9 mouse cellular contexts compared by ENCODE assay signal in genomic region chr11:99229641-99230260, GRCm38 (mm10). TPM values are rescaled to one million over a fixed set of nuclear protein-coding genes. Genes with fewer than 3 reads are reported as not detected.
A peak's percentile ranks its signal among the peaks of the same experiment; 100 is the strongest.
DNase-seq lines count a peak whose midpoint lies in the region; ATAC-seq and TF ChIP-seq lines count a peak whose summit lies in the region.
"Had no signal": no experiment of that assay in that cellular context is flagged by ENCODE, and none has a peak within 500 bp of the region (broad histone marks: within the 10 kb centered on the region; RNA-seq: fewer than 3 reads in every experiment).

No protein-coding gene starts in this region.

- H3K4me1 ChIP-seq in lung, embryonic 16.5 days (replicated peaks; ENCODE audit: control insufficient read depth, insufficient read depth, low read length) = peaks cover 13% of the 10 kb centered on the region
- H3K4me1 ChIP-seq in hindbrain, embryonic 14.5 days (replicated peaks; ENCODE audit: control insufficient read depth, insufficient read depth, low read length) = peaks cover 29% of the 10 kb centered on the region
- peaks cover 30% of the 10 kb centered on the region for H3K4me1 ChIP-seq in midbrain, embryonic 14.5 days (ENCODE audit: control insufficient read depth, insufficient read depth, low read length)

- peak overlapping the region; percentile 100 for H3K27ac ChIP-seq in lung, embryonic 16.5 days (ENCODE audit: low read length)
- H3K27ac ChIP-seq in hindbrain, embryonic 14.5 days = peak overlapping the region; percentile 98
- H3K27ac ChIP-seq in midbrain, embryonic 14.5 days (replicated peaks; ENCODE audit: low read depth, low read length) = peak overlapping the region; percentile 99

- WGBS in lung, embryonic 16.5 days = under 1% methylated on average over 31 of the region's 31 CpGs
- under 1% methylated on average over 31 of the region's 31 CpGs for WGBS in hindbrain, embryonic 14.5 days
- under 1% methylated on average over 31 of the region's 31 CpGs for WGBS in midbrain, embryonic 14.5 days

- H3K27me3 ChIP-seq in lung, embryonic 16.5 days (ENCODE audit: control insufficient read depth, insufficient read depth, low read depth, low read length) = no peaks in the 10 kb centered on the region
- no peaks in the 10 kb centered on the region for H3K27me3 ChIP-seq in hindbrain, embryonic 14.5 days (ENCODE audit: control insufficient read depth, insufficient read depth, low read length)
- no peaks in the 10 kb centered on the region for H3K27me3 ChIP-seq in midbrain, embryonic 14.5 days (ENCODE audit: control insufficient read depth, insufficient read depth, low read length)

- no peak for DNase-seq in lung, adult 18-20 months
- DNase-seq in brain, embryonic 14.5 days (ENCODE audit: low read depth) = peak; percentile 52
- DNase-seq in hindbrain, embryonic 14.5 days (ENCODE audit: low spot score) = no peak
- peak; percentile 63 for DNase-seq in midbrain, embryonic 14.5 days
- no peak for DNase-seq in gastrocnemius, adult 8-10 months (ENCODE audit: low spot score in 2 of 2)
- no peak for DNase-seq in kidney, postnatal 10 days

- H3K9ac ChIP-seq in lung, embryonic 16.5 days (ENCODE audit: low read length) = peak overlapping the region; percentile 100
- H3K9ac ChIP-seq in hindbrain, embryonic 14.5 days = peak overlapping the region; percentile 97
- H3K9ac ChIP-seq in midbrain, embryonic 14.5 days (replicated peaks; ENCODE audit: low read length) = peak overlapping the region; percentile 99

- no peak for TF ChIP-seq POLR2A in brain, embryonic 14.5 days (IDR thresholded peaks at IDR 0.05; ENCODE audit: borderline replicate concordance, extremely low read depth, insufficient read depth, insufficient read length, poor library complexity, severe bottlenecking)

- H3K36me3 ChIP-seq in lung, embryonic 16.5 days (ENCODE audit: control insufficient read depth, insufficient read depth, low read length) = peaks cover 21% of the 10 kb centered on the region
- H3K36me3 ChIP-seq in hindbrain, embryonic 14.5 days (replicated peaks; ENCODE audit: control insufficient read depth, insufficient read depth) = peaks cover 33% of the 10 kb centered on the region
- H3K36me3 ChIP-seq in midbrain, embryonic 14.5 days (ENCODE audit: control insufficient read depth, insufficient read depth, low read length) = peaks cover 30% of the 10 kb centered on the region

- H3K4me3 ChIP-seq in lung, embryonic 16.5 days (ENCODE audit: low read length) = peak overlapping the region; percentile 92
- H3K4me3 ChIP-seq in hindbrain, embryonic 14.5 days (replicated peaks; ENCODE audit: low read length) = peak overlapping the region; percentile 85
- peak overlapping the region; percentile 91 for H3K4me3 ChIP-seq in midbrain, embryonic 14.5 days (replicated peaks; ENCODE audit: low read depth, low read length)

- peak overlapping the region; percentile 89 for H3K4me2 ChIP-seq in lung, embryonic 16.5 days (ENCODE audit: low read depth, low read length)
- peak overlapping the region; percentile 65 for H3K4me2 ChIP-seq in hindbrain, embryonic 14.5 days (replicated peaks)
- H3K4me2 ChIP-seq in midbrain, embryonic 14.5 days (ENCODE audit: low read length) = peak overlapping the region; percentile 87

- no peaks in the 10 kb centered on the region for H3K9me3 ChIP-seq in lung, embryonic 16.5 days (ENCODE audit: control insufficient read depth, low read length)
- no peaks in the 10 kb centered on the region for H3K9me3 ChIP-seq in hindbrain, embryonic 14.5 days (ENCODE audit: control insufficient read depth, low read length)
- H3K9me3 ChIP-seq in midbrain, embryonic 14.5 days (ENCODE audit: control insufficient read depth, low read length) = no peaks in the 10 kb centered on the region

- no peak for TF ChIP-seq CTCF in brain, embryonic 14.5 days (IDR thresholded peaks at IDR 0.05; ENCODE audit: borderline replicate concordance, extremely low read depth, insufficient read depth, insufficient read length)

- ATAC-seq in lung, embryonic 16.5 days (ENCODE audit: low read depth) = peak; percentile 62
- peak; percentile 5 for ATAC-seq in hindbrain, embryonic 14.5 days (ENCODE audit: low FRiP score)
- ATAC-seq in midbrain, embryonic 14.5 days (ENCODE audit: low FRiP score, low TSS enrichment) = peak; percentile 50; the same call in 1 of the 2 replicates
- no peak for ATAC-seq in monocyte, adult 5-6 weeks (replicated peaks; ENCODE audit: insufficient number of reproducible peaks, low FRiP score, low TSS enrichment, poor library complexity, severe bottlenecking)

RNA-seq across cellular contexts. Expression of gene Smarce1, which starts 1.1 kb away (rescaled TPM):
- 199 and 235 TPM in 2 replicates for polyA plus RNA-seq in lung, embryonic 16.5 days (2015; fragmentation: Nextera tagmentation; extraction: Ambion mirVana)
- polyA plus RNA-seq in brain, embryonic 14.5 days (2012; rRNA removed) = 162 and 270 TPM in 2 replicates
- polyA plus RNA-seq in hindbrain, embryonic 14.5 days (2014; fragmentation: Nextera tagmentation; extraction: Ambion mirVana) = 131 and 136 TPM in 2 replicates
- polyA plus RNA-seq in midbrain, embryonic 14.5 days (2014; fragmentation: Nextera tagmentation; extraction: Ambion mirVana) = 173 and 222 TPM in 2 replicates
- 270 to 349 TPM (median 329 TPM) in 3 replicates for total RNA-seq in monocyte, adult 5-6 weeks (2017)
- 10 to 100 TPM; 20.8 to 29.7 (median 25.3) TPM for total RNA-seq in gastrocnemius, adult 8-10 months (2022)

RNA-seq across cellular contexts. Expression of gene Krt222, which starts 14.1 kb away (rescaled TPM):
- polyA plus RNA-seq in lung, embryonic 16.5 days (2015; fragmentation: Nextera tagmentation; extraction: Ambion mirVana) = 0.29 and 0.94 TPM in 2 replicates
- 1.4 and 2.9 TPM in 2 replicates for polyA plus RNA-seq in brain, embryonic 14.5 days (2012; rRNA removed)
- 7.3 and 9.3 TPM in 2 replicates for polyA plus RNA-seq in hindbrain, embryonic 14.5 days (2014; fragmentation: Nextera tagmentation; extraction: Ambion mirVana)
- polyA plus RNA-seq in midbrain, embryonic 14.5 days (2014; fragmentation: Nextera tagmentation; extraction: Ambion mirVana) = 4.1 and 6.9 TPM in 2 replicates
- 0.64 to 3.8 TPM (median 1.7 TPM) in 3 replicates for total RNA-seq in monocyte, adult 5-6 weeks (2017)
- total RNA-seq in gastrocnemius, adult 8-10 months (2022) = 1 to 10 TPM; 1.7 to 3.0 (median 2.0) TPM

RNA-seq across cellular contexts. Expression of gene Krt24, which starts 55.3 kb away (rescaled TPM):
- not detected in 2 replicates for polyA plus RNA-seq in lung, embryonic 16.5 days (2015; fragmentation: Nextera tagmentation; extraction: Ambion mirVana)
- polyA plus RNA-seq in brain, embryonic 14.5 days (2012; rRNA removed) = 0.08 TPM in 1 of 2 replicates, not detected in the other
- not detected in 2 replicates for polyA plus RNA-seq in hindbrain, embryonic 14.5 days (2014; fragmentation: Nextera tagmentation; extraction: Ambion mirVana)
- polyA plus RNA-seq in midbrain, embryonic 14.5 days (2014; fragmentation: Nextera tagmentation; extraction: Ambion mirVana) = not detected in 2 replicates
- total RNA-seq in monocyte, adult 5-6 weeks (2017) = not detected in 3 replicates
- not detected for total RNA-seq in gastrocnemius, adult 8-10 months (2022)
- total RNA-seq: layer of hippocampus, postnatal 10 days had no signal

Comparison
In these comparisons a context has a peak if more than half of its experiments do, and no peak if none do; other contexts are left out.
1. DNase-seq: peak in brain, embryonic 14.5 days (single experiment) and midbrain, embryonic 14.5 days (single experiment); none in lung, adult 18-20 months (0 of 2), hindbrain, embryonic 14.5 days (single experiment), gastrocnemius, adult 8-10 months (0 of 2) and kidney, postnatal 10 days (single experiment).
2. Peak in every context shown above with its lines, with median percentiles within 50 percentile points of each other: H3K27ac ChIP-seq, H3K4me2 ChIP-seq, H3K4me3 ChIP-seq and H3K9ac ChIP-seq.